Mouse (Mus musculus): ENCODE measurements at regions not wholly inside any gene's neighbourhood (a gene's known extent, or its start where the extent isn't known, plus 50 kb on each side); places are given as distances from the start of the nearest gene placed in this dataset.

DNA sequence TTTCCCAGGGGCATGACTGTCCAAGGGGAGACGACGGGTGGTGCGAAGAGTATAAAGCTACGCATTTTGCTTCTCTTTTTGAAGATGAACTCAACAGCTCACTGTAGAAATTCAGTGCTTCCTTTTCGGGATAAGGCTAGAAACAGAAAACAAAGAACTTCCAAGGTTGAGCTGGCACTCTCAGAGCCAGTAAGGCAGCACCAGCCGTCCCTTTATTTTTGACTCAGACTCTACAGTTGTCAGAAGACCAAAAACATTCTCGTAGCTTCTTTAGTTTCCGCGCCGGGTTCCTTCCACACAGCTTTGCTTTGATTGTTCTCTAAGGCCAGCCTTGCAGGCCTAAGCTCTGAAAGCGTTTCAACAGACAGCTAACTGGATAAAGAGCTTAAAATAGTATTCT lies 101.5 kb downstream of the Arl4a start:
- Histone ChIP-seq H3K4me1 (ENCODE audit: control insufficient read depth, insufficient read depth, low read length) (no peaks in the 10 kb centered on the region), H3K4me3 (ENCODE audit: insufficient read depth, low read depth, low read length) (no peak overlapping the region), H3K36me3 (ENCODE audit: control insufficient read depth, insufficient read depth, low read length) (no peaks in the 10 kb centered on the region), H3K27ac (ENCODE audit: insufficient read depth, low read depth, low read length) (no peak overlapping the region), H3K27me3 (replicated peaks; ENCODE audit: control insufficient read depth, insufficient read depth, low read length) (no peaks in the 10 kb centered on the region; the same call in 1 of the 2 replicates)
- 74% methylated on average over 11 of the region's 11 CpGs for WGBS
- no peak for TF ChIP-seq CTCF (conservative IDR thresholded peaks at IDR 0.05; ENCODE audit: insufficient read depth, insufficient read length, low read depth, low read length)
- TF ChIP-seq POLR2A (IDR thresholded peaks at IDR 0.05; ENCODE audit: low read depth, low read length), result no peak
- DNase-seq, result no peak

GRCm38 (mm10) chr12:39935775-39936174 lies 102.0 kb downstream of the Arl4a start:
- Histone ChIP-seq H3K27me3 (replicated peaks; ENCODE audit: control insufficient read depth, insufficient read depth, low read length) (no peaks in the 10 kb centered on the region; the same call in 1 of the 2 replicates), H3K27ac (ENCODE audit: insufficient read depth, low read depth, low read length) (no peak overlapping the region), H3K4me1 (ENCODE audit: control insufficient read depth, insufficient read depth, low read length) (no peaks in the 10 kb centered on the region), H3K4me3 (ENCODE audit: insufficient read depth, low read depth, low read length) (no peak overlapping the region), H3K36me3 (ENCODE audit: control insufficient read depth, insufficient read depth, low read length) (no peaks in the 10 kb centered on the region)
- no peak for TF ChIP-seq CTCF (conservative IDR thresholded peaks at IDR 0.05; ENCODE audit: insufficient read depth, insufficient read length, low read depth, low read length)
- no peak for TF ChIP-seq POLR2A (IDR thresholded peaks at IDR 0.05; ENCODE audit: low read depth, low read length)
- DNase-seq, result no peak
- 84% methylated on average over 12 of the region's 12 CpGs for WGBS

- no peak for DNase-seq
- no peak overlapping the region for H3K27ac ChIP-seq (ENCODE audit: insufficient read depth, low read depth, low read length)
- no peaks in the 10 kb centered on the region; the same call in 1 of the 2 replicates for H3K27me3 ChIP-seq (replicated peaks; ENCODE audit: control insufficient read depth, insufficient read depth, low read length)
- no peaks in the 10 kb centered on the region for H3K4me1 ChIP-seq (ENCODE audit: control insufficient read depth, insufficient read depth, low read length)
- no peak overlapping the region for H3K4me3 ChIP-seq (ENCODE audit: insufficient read depth, low read depth, low read length)
- H3K36me3 ChIP-seq (ENCODE audit: control insufficient read depth, insufficient read depth, low read length), result no peaks in the 10 kb centered on the region
- 75% methylated on average over 4 of the region's 4 CpGs for WGBS
- TF ChIP-seq POLR2A (IDR thresholded peaks at IDR 0.05; ENCODE audit: low read depth, low read length), result no peak
- TF ChIP-seq CTCF (conservative IDR thresholded peaks at IDR 0.05; ENCODE audit: insufficient read depth, insufficient read length, low read depth, low read length), result no peak
Observed at GRCm38 (mm10) chr12:39934877-39935276, 102.9 kb downstream of the Arl4a start.

DNA sequence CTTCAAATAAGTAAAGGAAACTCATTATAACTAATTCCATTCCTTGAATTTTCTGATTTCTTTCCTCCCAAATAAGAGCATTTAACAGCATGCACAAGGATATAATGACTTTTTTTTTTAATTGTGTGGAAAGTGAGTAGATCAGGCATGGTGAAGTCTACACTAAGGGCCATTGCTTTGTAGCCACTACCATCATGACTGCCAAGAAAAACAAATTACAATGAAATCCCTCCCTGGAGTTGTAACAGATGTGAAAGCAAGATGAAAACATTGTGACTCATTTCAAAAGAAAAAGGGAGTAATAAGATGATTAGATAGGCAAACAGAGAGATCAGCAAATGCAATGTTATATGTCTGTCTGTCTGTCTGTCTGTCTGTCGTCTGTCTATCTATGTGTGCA lies 106.6 kb downstream of the Arl4a start:
- TF ChIP-seq CTCF (conservative IDR thresholded peaks at IDR 0.05; ENCODE audit: insufficient read depth, insufficient read length, low read depth, low read length) (no peak), POLR2A (IDR thresholded peaks at IDR 0.05; ENCODE audit: low read depth, low read length) (no peak)
- 86% methylated on average over 1 of the region's 1 CpGs for WGBS
- Histone ChIP-seq H3K27me3 (replicated peaks; ENCODE audit: control insufficient read depth, insufficient read depth, low read length) (no peaks in the 10 kb centered on the region), H3K4me1 (ENCODE audit: control insufficient read depth, insufficient read depth, low read length) (no peaks in the 10 kb centered on the region), H3K36me3 (ENCODE audit: control insufficient read depth, insufficient read depth, low read length) (no peaks in the 10 kb centered on the region), H3K4me3 (ENCODE audit: insufficient read depth, low read depth, low read length) (no peak overlapping the region), H3K27ac (ENCODE audit: insufficient read depth, low read depth, low read length) (no peak overlapping the region)
- no peak for DNase-seq

GRCm38 (mm10) chr12:39927902-39928301 lies 109.9 kb downstream of the Arl4a start:
- no peaks in the 10 kb centered on the region for H3K36me3 ChIP-seq (ENCODE audit: control insufficient read depth, insufficient read depth, low read length)
- H3K27ac ChIP-seq (ENCODE audit: insufficient read depth, low read depth, low read length), result no peak overlapping the region
- no peak overlapping the region for H3K4me3 ChIP-seq (ENCODE audit: insufficient read depth, low read depth, low read length)
- H3K27me3 ChIP-seq (replicated peaks; ENCODE audit: control insufficient read depth, insufficient read depth, low read length), result no peaks in the 10 kb centered on the region
- TF ChIP-seq POLR2A (IDR thresholded peaks at IDR 0.05; ENCODE audit: low read depth, low read length) (no peak), CTCF (conservative IDR thresholded peaks at IDR 0.05; ENCODE audit: insufficient read depth, insufficient read length, low read depth, low read length) (no peak)
- DNase-seq, result no peak
- H3K4me1 ChIP-seq (ENCODE audit: control insufficient read depth, insufficient read depth, low read length), result no peaks in the 10 kb centered on the region

GRCm38 (mm10) chr12:39927014-39927413 lies 110.8 kb downstream of the Arl4a start:
- DNase-seq, result no peak
- no peak overlapping the region for H3K4me3 ChIP-seq (ENCODE audit: insufficient read depth, low read depth, low read length)
- no peaks in the 10 kb centered on the region for H3K36me3 ChIP-seq (ENCODE audit: control insufficient read depth, insufficient read depth, low read length)
- TF ChIP-seq POLR2A (IDR thresholded peaks at IDR 0.05; ENCODE audit: low read depth, low read length), result no peak
- TF ChIP-seq CTCF (conservative IDR thresholded peaks at IDR 0.05; ENCODE audit: insufficient read depth, insufficient read length, low read depth, low read length), result no peak
- H3K27me3 ChIP-seq (replicated peaks; ENCODE audit: control insufficient read depth, insufficient read depth, low read length), result no peaks in the 10 kb centered on the region
- no peaks in the 10 kb centered on the region for H3K4me1 ChIP-seq (ENCODE audit: control insufficient read depth, insufficient read depth, low read length)
- 75% methylated on average over 8 of the region's 8 CpGs for WGBS
- no peak overlapping the region for H3K27ac ChIP-seq (ENCODE audit: insufficient read depth, low read depth, low read length)

- no peaks in the 10 kb centered on the region for H3K36me3 ChIP-seq (ENCODE audit: control insufficient read depth, insufficient read depth, low read length)
Observed at GRCm38 (mm10) chr12:39921481-39921880, 116.3 kb downstream of the Arl4a start.

More at GRCm38 (mm10) chr12:39921481-39921880, 116.3 kb downstream of the Arl4a start:
- Histone ChIP-seq H3K4me1 (ENCODE audit: control insufficient read depth, insufficient read depth, low read length) (no peaks in the 10 kb centered on the region), H3K27me3 (replicated peaks; ENCODE audit: control insufficient read depth, insufficient read depth, low read length) (no peaks in the 10 kb centered on the region), H3K4me3 (ENCODE audit: insufficient read depth, low read depth, low read length) (no peak overlapping the region), H3K27ac (ENCODE audit: insufficient read depth, low read depth, low read length) (no peak overlapping the region)
- WGBS, result 58% methylated on average over 3 of the region's 3 CpGs
- no peak for TF ChIP-seq CTCF (conservative IDR thresholded peaks at IDR 0.05; ENCODE audit: insufficient read depth, insufficient read length, low read depth, low read length)
- no peak for TF ChIP-seq POLR2A (IDR thresholded peaks at IDR 0.05; ENCODE audit: low read depth, low read length)
- peak; percentile 64 for DNase-seq
